Mouse (Mus musculus): Measurements from ENCODE around the gene Actr5.

Actr5 gene

DNA sequence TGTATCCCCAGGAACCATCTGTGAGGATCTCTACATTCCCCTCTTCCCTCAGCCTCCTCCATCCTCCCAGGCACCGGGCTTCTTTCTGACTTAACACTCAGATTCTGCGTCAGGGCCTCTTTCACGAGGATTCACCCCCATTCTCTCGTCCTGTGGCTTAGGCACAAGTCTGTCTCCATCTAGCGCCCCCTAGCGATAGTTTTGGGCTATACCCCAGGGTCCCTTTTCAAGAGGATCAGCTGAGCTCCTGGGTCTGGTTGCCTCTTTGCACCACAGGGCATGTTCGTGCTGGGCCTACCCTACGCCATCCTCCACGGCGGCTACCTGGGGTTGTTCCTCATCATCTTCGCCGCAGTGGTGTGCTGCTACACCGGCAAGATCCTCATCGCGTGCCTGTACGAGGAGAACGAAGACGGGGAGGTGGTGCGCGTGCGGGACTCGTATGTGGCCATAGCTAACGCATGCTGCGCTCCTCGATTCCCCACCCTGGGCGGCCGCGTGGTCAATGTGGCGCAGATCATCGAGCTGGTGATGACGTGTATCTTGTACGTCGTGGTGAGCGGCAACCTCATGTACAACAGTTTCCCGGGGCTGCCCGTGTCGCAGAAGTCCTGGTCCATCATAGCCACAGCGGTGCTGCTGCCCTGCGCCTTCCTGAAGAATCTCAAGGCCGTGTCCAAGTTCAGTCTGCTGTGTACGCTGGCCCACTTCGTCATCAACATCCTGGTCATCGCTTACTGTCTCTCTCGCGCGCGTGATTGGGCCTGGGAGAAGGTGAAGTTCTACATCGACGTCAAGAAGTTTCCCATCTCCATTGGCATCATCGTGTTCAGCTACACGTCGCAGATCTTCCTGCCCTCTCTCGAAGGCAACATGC, 10.9 kb upstream of the Actr5 start:
- peak; percentile 66 for DNase-seq (ENCODE audit: low read depth, low spot score)

DNA sequence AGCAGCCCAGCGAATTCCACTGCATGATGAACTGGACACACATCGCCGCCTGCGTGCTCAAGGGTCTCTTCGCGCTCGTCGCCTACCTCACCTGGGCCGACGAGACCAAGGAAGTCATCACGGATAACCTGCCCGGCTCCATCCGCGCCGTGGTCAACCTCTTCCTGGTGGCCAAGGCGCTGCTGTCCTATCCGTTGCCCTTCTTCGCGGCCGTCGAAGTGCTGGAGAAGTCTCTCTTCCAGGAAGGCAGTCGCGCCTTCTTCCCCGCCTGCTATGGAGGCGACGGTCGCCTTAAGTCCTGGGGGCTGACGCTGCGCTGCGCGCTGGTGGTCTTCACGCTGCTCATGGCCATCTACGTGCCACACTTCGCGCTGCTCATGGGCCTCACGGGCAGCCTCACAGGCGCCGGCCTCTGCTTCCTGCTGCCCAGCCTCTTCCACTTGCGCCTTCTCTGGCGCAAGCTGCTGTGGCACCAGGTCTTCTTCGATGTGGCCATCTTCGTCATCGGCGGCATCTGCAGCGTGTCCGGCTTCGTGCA, 10.2 kb upstream of the Actr5 start:
- no peak for DNase-seq (ENCODE audit: low read depth, low spot score)

DNA sequence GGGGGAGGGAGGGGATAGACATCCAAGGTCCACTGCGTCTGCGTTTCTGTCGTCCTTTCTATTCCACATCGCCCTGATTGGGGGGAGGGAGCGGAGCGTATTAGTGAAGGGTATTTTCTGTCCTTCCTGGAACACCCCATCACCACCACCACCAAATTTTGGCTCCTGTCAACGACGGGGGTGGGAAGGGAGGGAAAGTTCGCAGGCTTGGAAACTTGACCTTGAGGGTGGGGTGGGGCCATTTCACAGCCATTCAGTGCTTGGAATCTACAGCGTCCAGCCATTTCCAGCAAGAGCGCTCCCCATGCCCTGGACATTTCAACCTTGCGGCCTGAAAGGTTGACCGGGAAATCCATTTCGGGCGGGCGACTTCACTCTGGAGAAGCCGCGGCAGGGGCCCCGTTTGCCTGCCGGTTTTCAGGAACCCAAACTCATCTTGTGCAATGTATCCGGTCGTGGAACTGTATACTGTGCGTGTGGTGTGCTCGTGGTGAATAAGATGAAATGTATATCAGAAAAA, 9.5 kb upstream of the Actr5 start:
- DNase-seq (ENCODE audit: low read depth, low spot score), result no peak

GRCm38 (mm10) chr2:158615702-158616101, 9.0 kb upstream of the Actr5 start:
- DNase-seq (ENCODE audit: low read depth, low spot score), result no peak

GRCm38 (mm10) chr2:158616296-158616695, 8.4 kb upstream of the Actr5 start:
- DNase-seq (ENCODE audit: low read depth, low spot score), result no peak

DNA sequence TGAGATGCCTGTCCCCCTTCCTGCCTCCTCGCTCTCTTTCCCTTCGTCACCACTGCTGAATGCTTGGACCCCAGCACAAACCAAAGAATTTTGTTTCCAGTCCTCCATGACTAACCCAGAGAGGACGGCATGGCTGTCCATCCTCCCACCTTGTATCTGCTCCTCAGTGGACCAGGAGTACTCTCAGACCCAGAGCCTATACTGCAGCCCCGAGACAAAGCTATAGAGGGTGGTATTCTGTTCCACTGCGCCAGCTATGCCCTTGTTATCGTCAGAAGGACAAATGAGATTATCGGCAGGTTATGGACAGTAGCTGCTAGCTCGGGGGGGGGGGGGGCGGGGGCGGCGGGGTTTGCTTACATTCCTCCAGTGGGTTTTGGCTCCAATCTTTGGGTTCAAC, 7.9 kb upstream of the Actr5 start:
- DNase-seq (ENCODE audit: low read depth, low spot score), result no peak

DNA sequence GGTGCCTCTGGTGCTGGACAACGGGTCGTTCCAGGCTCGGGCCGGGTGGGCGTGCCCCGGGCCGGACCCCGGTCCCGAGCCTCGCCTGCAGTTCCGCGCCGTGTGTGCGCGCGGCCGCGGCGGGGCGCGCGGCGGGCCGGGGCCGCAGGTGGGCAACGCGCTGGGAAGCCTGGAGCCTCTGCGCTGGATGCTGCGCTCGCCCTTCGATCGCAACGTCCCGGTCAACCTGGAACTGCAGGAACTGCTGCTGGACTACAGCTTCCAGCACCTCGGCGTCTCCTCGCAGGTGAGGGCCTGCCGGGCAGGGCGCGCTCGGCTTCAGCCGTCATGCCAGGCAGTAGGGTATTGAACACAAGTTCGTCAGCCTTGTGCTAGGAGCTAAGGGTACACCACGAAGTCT, 543 bp downstream of the Actr5 start:
- DNase-seq (ENCODE audit: low read depth, low spot score), result no peak

DNA sequence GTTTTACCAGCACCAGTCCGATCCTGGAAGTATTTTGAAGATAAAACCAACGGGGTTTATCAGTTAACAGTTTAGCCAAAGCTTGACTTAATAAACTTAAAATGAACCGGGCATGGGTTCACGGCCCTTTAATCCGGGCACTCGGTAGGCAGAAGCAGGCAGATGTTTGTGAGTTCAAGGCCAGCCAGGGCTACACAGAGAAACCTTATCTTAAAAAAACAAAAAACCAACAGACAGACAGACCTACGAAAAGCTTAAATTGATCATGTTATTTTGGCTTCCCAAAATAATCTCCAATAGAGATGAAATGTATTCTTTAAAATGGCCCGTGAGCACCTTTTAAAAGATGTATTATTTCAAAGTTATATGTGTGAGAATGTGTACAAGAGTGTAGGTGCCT, 1.0 kb downstream of the Actr5 start:
- no peak for DNase-seq (ENCODE audit: low read depth, low spot score)

DNA sequence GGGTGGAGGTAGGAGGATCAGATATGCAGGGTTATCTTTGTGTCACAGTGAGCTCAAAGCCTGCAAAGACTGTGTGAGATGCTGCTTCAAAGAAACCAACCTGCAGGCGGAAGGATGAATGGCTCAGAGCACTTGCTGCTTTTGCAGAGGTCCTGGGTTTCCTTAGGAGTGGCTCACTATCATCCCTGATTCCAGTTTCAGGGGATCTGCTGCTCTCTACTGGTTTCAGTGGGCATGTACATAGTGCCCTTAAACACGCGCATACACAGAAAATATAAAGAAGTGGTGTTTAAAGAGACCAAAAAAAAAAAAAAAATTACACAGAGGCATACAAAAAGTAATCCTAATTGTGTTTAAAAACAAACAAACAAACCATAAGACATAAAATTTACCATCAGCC, 4.2 kb downstream of the Actr5 start:
- DNase-seq (ENCODE audit: low read depth, low spot score), result no peak

DNA sequence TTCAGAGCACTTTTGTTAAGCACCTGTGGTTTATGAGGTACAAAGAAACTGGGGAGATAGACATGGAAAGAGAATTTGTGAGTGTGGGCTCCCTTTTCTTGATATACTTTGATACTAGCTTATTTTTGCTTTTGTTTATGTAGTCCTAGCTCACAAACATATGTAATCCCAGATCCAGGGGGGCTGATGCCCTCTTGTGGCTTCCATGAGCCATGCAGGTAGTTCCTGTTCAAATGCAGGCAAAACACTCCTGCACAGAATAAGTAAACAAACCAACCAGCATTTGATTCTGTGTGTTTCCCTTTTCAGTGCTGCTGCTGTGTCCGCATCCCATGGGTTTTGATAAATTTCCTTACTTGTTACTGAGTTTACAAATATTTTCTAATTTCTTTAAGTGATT, 4.7 kb downstream of the Actr5 start:
- DNase-seq (ENCODE audit: low read depth, low spot score), result peak; percentile 33

- no peak for DNase-seq (ENCODE audit: low read depth, low spot score)
Observed at GRCm38 (mm10) chr2:158631873-158632272, 7.2 kb downstream of the Actr5 start.

- peak; percentile 54 for DNase-seq (ENCODE audit: low read depth, low spot score)
Observed at GRCm38 (mm10) chr2:158641869-158642268, 17.2 kb downstream of the Actr5 start.

- no peak for DNase-seq (ENCODE audit: low read depth, low spot score)
Observed at GRCm38 (mm10) chr2:158642587-158642986, 17.9 kb downstream of the Actr5 start.

DNA sequence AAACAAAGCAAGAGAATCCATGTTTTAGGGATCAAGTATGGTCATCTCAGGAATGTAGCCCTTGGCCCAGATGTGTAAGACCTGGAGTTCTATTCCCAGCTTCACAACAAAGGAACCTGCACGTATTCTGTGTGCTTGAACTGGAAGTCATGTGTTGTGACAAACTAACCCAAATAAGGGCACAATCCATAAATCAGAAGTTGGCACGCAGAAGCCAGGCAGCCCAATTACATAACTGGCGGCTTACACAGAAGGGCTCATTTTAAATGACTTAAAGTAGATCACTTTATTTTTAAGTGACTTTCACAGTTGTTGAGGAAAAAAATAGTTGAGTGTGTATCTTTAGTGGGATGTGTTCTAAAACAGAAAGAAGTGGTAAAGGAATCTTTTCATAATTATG, 19.1 kb downstream of the Actr5 start:
- no peak for DNase-seq (ENCODE audit: low read depth, low spot score)

DNA sequence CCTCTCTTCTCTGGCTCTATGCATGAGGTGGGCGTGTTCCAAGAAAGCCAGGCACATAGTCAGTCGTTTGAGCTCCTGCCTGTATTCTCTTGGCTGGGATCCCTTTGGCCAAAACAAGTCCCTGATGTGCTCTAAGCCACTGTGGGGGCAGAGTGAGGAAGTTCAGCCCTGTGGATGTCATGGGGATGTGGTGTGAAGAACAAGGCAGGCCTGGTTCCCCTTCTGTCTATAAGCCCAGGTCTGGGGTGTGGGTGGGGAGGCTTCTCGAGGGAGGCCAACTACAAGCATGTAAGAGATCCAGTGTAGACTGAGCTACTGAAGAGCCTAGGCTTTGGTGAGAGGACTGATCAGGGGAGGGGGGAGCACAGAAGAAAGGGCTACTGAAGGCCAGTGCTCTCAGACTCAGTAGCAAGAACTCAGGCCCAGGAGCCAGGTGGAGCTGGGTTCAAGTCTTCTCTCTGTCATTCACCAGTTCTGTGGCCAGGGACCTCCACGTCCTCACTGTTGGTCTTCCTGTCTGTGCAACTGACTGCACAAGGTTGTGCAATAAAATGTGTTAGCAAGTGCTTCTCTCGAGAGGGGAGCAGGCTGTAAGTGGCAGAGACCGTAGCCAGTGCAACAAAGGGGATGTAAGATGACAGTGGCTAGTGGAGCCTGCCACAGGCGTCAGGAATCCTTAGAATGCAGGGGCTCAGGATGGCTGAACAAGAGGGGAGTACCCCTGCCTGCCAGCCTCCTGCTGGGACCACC, 26.6 kb downstream of the Actr5 start:
- no peak for DNase-seq (ENCODE audit: low read depth, low spot score)

- DNase-seq (ENCODE audit: low read depth, low spot score), result peak; percentile 74
Observed at GRCm38 (mm10) chr2:158652985-158653384, 28.3 kb downstream of the Actr5 start.

DNA sequence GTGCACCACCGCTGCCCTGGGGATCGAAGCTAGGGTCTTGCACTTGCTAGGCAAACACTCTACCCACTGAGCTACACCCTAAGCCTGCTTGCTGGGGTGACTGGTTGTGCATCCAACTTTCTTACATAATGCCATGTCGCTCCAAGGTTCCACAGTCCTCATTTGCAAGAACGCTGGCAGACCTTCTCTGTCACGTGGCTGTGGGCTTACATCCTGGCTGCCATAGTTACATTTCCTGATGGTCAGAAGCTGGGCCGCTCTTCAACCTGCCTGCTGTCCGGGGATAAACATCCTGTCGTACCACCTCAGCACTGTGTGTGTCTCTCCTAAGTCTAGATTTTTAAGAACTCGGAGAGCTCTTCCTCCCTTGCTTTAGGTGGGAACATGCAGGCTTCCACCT, 30.0 kb downstream of the Actr5 start:
- no peak for DNase-seq (ENCODE audit: low read depth, low spot score)

GRCm38 (mm10) chr2:158655806-158656205, 31.1 kb downstream of the Actr5 start:
- DNase-seq (ENCODE audit: low read depth, low spot score), result no peak

- DNase-seq (ENCODE audit: low read depth, low spot score), result peak; percentile 55
Observed at GRCm38 (mm10) chr2:158658822-158659221, 34.1 kb downstream of the Actr5 start.

DNA sequence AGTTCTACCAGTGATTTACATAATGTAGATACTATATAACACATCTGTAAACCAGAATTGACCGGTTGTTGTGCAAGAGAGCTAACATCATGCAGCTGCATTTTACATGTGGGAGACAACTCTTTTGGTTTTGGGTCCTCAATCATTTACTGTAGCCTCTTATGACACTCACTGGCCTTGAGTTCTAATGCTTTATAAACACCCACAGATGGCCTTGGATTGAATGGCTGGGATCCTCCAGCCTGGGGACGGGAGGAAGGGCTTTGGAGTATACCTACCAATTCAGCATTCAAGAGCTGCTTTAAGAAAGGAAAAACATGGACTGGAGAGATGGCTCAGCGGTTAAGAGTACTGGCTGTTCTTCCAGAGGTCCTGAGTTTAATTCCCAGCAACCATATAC, 34.7 kb downstream of the Actr5 start:
- no peak for DNase-seq (ENCODE audit: low read depth, low spot score)

DNA sequence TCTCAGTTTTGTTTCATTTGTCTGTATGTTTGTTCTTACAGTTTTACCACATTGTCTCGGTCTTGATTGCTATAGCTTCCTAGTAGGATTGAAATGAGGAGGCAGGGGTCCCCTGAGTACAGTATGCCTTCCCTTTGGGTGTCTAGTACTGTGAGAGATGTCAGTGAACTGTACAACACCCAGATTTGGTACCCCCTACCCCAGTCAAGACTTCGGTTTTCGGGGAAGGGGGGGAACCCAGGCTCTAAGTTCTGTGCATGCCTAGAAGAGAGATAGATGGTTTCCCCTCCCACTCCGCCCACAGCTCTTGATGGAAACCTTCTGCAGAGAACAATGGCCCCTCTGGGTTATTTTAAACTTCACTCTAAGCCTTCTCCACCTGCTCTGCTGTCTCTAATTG, 40.4 kb downstream of the Actr5 start, which contains the start of gene Ppp1r16b:
Gene Ppp1r16b (plus strand): TSS at position 301 of the 400 bp plus-strand sequence.
- DNase-seq (ENCODE audit: low read depth, low spot score), result no peak

DNA sequence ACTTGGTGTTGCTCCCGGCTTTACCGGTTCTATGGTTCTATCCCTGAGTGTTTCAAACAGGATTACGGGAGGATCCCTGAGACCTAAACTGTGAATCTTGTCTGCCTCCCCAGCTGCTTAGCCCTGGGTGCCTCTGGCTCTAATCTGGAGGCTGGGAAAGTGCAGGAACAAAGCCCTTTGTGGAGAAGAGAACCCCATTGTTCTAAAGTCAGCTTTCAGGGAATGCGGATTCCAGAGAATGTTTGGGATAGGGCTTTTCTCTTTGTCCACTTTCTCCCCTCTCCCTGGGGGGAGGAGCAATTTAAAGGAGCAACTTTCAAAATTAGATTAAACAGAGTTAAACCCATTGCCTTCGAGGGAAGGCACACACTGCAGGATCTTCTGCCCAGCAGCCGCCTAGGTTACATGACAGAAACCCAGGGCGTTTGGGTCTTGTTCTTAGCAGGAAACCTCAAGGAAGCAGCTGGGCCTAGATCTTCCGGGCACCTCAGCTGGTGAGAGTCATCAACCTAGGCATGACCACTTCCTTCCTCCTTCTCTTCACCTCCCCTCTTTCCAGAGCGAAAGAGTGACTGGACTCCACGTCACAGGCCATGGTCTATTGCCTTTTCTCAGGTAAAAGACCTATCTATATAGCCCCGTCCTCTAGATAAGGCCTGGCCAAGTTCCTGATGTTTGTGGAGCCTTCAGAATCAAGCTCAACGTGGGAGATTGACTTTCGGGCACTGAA, 41.5 kb downstream of the Actr5 start:
- no peak for DNase-seq (ENCODE audit: low read depth, low spot score)
